Mouse (Mus musculus) testis, adult 2 months (tissue): ENCODE results near the gene Ntn3. TPM values are rescaled to one million over a fixed set of nuclear protein-coding genes. Genes with fewer than 3 reads are reported as not detected.

Experiments used
- H3K27ac ChIP-seq: fragments of 200-500 bp; 2 replicates; pipeline ENCODE4 v1.5.1; 2012; ENCODE audit warnings: low read depth, low read length; ENCODE audit not compliant: control insufficient read depth, insufficient read depth
- H3K27me3 ChIP-seq: fragments of 200-500 bp; 2 replicates; pipeline ENCODE4 v1.6.1; 2012; ENCODE audit warnings: mild to moderate bottlenecking, low read length, moderate library complexity; ENCODE audit not compliant: control insufficient read depth, insufficient read depth
- H3K36me3 ChIP-seq: fragments of 200-500 bp; 2 replicates; pipeline ENCODE4 v1.6.1; 2012; ENCODE audit warnings: mild to moderate bottlenecking, low read length; ENCODE audit not compliant: control insufficient read depth, insufficient read depth
- H3K4me1 ChIP-seq: fragments of 200-500 bp; 2 replicates; pipeline ENCODE4 v1.6.1; 2012; ENCODE audit warnings: low read length; ENCODE audit not compliant: control insufficient read depth, insufficient read depth
- H3K4me3 ChIP-seq: fragments of 200-500 bp; 2 replicates; pipeline ENCODE4 v1.5.1; 2012; ENCODE audit warnings: low read depth, mild to moderate bottlenecking, low read length, moderate library complexity, mixed read lengths; ENCODE audit not compliant: control insufficient read depth
- CTCF ChIP-seq: fragments of 200-500 bp; IDR thresholded peaks from 2 replicates; pipeline ENCODE4 v1.5.1; 2012; ENCODE audit warnings: low read depth, mild to moderate bottlenecking, inconsistent platforms, low read length, moderate library complexity; ENCODE audit not compliant: control insufficient read depth, insufficient read depth, insufficient replicate concordance
- POLR2A ChIP-seq: fragments of 200-500 bp; IDR thresholded peaks from 2 replicates; pipeline ENCODE4 v1.6.1; 2012; ENCODE audit warnings: low read depth, mild to moderate bottlenecking, inconsistent platforms, low read length, moderate library complexity; ENCODE audit not compliant: control insufficient read depth
- polyA plus RNA-seq: library from polyadenylated mRNA; depleted of rRNA; stranded (reverse); fragments of >200 nt; gene quantifications from 2 replicates; pipeline ENCODE4 v1.2.3, GENCODE M21; 2012

The Ntn3 gene
- polyA plus RNA-seq, 1 experiment = 0.54 TPM

DNA sequence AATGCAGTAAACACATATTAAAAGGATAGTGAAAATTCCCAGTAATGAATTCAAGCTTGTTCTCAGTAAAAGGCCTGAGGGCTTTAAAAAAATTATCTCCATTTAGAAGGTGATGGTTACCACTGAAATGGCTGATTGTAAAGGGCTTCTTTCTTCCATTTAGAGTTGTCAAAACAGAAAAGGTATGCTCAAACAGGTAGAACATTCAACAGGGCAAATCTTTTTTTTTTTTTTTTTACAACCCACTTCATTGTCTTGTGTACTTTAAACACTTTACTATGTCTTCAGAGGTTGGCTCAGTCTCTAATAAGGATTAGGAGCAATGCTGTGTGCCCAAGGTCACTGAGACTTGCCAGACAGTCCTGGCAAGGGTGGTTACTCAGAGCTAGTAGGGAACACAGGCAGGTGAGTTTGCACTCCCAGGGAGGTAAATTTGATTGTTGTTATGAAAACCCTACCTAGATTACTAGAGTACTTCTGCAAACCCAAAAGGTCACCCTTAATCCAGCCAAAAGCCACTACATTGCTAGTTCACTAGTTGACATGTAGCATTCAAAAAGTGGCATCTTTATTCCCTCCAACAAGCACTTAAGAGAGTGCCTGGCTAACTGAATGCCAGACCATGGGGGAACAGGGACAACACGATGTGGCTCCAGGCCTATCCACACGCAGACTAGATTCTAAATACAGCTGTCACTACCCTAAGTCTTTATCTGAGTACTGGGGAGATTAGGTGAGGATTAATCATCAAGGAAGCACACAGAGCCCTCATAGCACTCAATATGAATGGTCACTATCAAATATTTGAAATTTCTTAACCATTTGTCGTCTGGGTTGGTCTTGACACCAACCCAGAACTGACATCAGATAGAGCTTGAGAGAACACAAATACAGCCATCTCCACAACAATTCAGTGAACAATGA, 5.5 kb downstream of the Ntn3 start:
- H3K4me3 ChIP-seq = no peak overlapping the region
- no peaks in the 10 kb centered on the region for H3K27me3 ChIP-seq
- no peak overlapping the region for H3K27ac ChIP-seq
- TF ChIP-seq CTCF (no peak), POLR2A (no peak)
- no peaks in the 10 kb centered on the region for H3K36me3 ChIP-seq
- H3K4me1 ChIP-seq = peaks cover 40% of the 10 kb centered on the region

- H3K4me3 ChIP-seq = no peak overlapping the region
- no peak overlapping the region for H3K27ac ChIP-seq
- no peaks in the 10 kb centered on the region for H3K36me3 ChIP-seq
- TF ChIP-seq CTCF (no peak), POLR2A (no peak)
- H3K27me3 ChIP-seq = no peaks in the 10 kb centered on the region
- peaks cover 32% of the 10 kb centered on the region for H3K4me1 ChIP-seq
Observed at GRCm38 (mm10) chr17:24203068-24203467, 6.3 kb downstream of the Ntn3 start.

- no peaks in the 10 kb centered on the region for H3K27me3 ChIP-seq
- H3K4me1 ChIP-seq = peaks cover 12% of the 10 kb centered on the region
- H3K4me3 ChIP-seq = no peak overlapping the region
- TF ChIP-seq POLR2A (no peak), CTCF (no peak)
- no peaks in the 10 kb centered on the region for H3K36me3 ChIP-seq
- no peak overlapping the region for H3K27ac ChIP-seq
Observed at GRCm38 (mm10) chr17:24201092-24201491, 8.2 kb downstream of the Ntn3 start.

DNA sequence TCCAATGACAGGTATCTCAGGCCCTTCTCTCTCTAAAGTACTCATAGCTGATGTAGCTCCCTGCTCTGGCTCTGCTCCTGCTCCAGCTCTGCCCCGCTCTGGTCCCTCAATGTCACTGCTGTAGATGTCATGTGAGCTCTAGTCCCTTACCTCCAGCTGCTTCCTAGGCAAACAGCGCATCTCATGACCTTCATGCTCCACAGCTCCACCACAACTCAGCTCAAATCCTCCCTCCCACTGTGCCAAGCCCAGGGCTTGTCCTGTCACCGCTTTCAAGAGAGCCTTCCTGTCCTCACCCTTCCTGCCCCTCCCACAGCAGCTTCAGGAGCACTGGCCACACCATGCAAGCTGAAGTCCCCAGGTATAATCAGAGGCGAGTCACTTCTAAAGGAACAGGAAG, 9.6 kb downstream of the Ntn3 start:
- H3K36me3 ChIP-seq = no peaks in the 10 kb centered on the region
- H3K27ac ChIP-seq = no peak overlapping the region
- TF ChIP-seq POLR2A = no peak
- no peak for TF ChIP-seq CTCF
- no peak overlapping the region for H3K4me3 ChIP-seq
- H3K27me3 ChIP-seq = no peaks in the 10 kb centered on the region
- peaks cover 5% of the 10 kb centered on the region for H3K4me1 ChIP-seq

GRCm38 (mm10) chr17:24199252-24199651, 10.1 kb downstream of the Ntn3 start:
- H3K4me3 ChIP-seq = no peak overlapping the region
- TF ChIP-seq CTCF = no peak
- no peak for TF ChIP-seq POLR2A
- H3K27ac ChIP-seq = no peak overlapping the region
- H3K27me3 ChIP-seq = no peaks in the 10 kb centered on the region
- H3K4me1 ChIP-seq = no peaks in the 10 kb centered on the region; the same call in 1 of the 2 replicates
- no peaks in the 10 kb centered on the region for H3K36me3 ChIP-seq

- TF ChIP-seq POLR2A (no peak), CTCF (no peak)
- Histone ChIP-seq H3K27me3 (no peaks in the 10 kb centered on the region), H3K27ac (no peak overlapping the region), H3K36me3 (no peaks in the 10 kb centered on the region), H3K4me1 (no peaks in the 10 kb centered on the region), H3K4me3 (no peak overlapping the region)
Observed at GRCm38 (mm10) chr17:24197032-24197824, 12.1 kb downstream of the Ntn3 start.

- Histone ChIP-seq H3K4me3 (no peak overlapping the region), H3K4me1 (no peaks in the 10 kb centered on the region)
Observed at GRCm38 (mm10) chr17:24195349-24195748, 14.0 kb downstream of the Ntn3 start.

More at GRCm38 (mm10) chr17:24195349-24195748, 14.0 kb downstream of the Ntn3 start:
- H3K36me3 ChIP-seq = no peaks in the 10 kb centered on the region
- H3K27me3 ChIP-seq = no peaks in the 10 kb centered on the region
- no peak overlapping the region for H3K27ac ChIP-seq
- TF ChIP-seq POLR2A = no peak
